Mouse (Mus musculus) liver, embryonic 14.5 days (tissue): ENCODE data around the gene Uox.

Source experiments
- CTCF ChIP-seq: IDR thresholded peaks from 2 replicates; pipeline ENCODE4 v1.5.1; 2016; ENCODE audit warnings: antibody characterized with exemption, low read depth, control low read depth
- EP300 ChIP-seq: IDR thresholded peaks from 2 replicates; pipeline ENCODE4 v1.6.1; 2016; ENCODE audit warnings: antibody characterized with exemption, low read depth

DNA sequence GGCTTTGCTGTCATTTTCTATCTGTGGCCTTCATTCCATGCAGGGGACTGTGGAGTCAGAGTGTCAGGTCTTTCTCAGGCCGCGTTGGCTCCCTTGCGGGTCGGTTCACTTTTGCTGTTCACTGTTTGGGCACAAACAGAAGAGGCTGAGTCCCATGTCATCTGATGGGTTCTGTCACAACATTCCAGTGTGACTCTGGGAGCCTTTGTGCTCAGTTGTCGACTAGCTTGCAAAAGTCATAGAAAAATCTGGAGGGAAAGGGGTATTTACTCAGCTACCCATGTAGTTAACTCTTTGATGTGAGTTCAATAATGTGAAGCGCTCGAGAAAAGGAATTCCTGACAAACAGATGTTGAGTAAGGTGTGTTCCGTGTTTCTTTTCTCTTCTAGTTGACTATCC, 26.2 kb downstream of the Uox start:
- TF ChIP-seq EP300 (no peak), CTCF (no peak)
